Mouse (Mus musculus): ENCODE data around the gene Frg2f1. TPM values are rescaled to one million over a fixed set of nuclear protein-coding genes. Genes with fewer than 3 reads are reported as not detected.

The Frg2f1 gene
- polyA plus RNA-seq, 2 experiments: 5.5 to 10.2 TPM

- no peak overlapping the region for H3K9ac ChIP-seq (ENCODE audit: low read depth, low read length, severe bottlenecking)
- H3K36me3 ChIP-seq (ENCODE audit: control insufficient read depth, insufficient read depth, low read length): no peaks in the 10 kb centered on the region
- H3K4me1 ChIP-seq (ENCODE audit: control insufficient read depth, insufficient read depth, low read length): no peaks in the 10 kb centered on the region
- no peak overlapping the region for H3K4me2 ChIP-seq (replicated peaks; ENCODE audit: low read depth, low read length, severe bottlenecking)
- no peaks in the 10 kb centered on the region for H3K9me3 ChIP-seq (ENCODE audit: control insufficient read depth, low read length)
- no peak for TF ChIP-seq POLR2A (IDR thresholded peaks at IDR 0.05; ENCODE audit: borderline replicate concordance, extremely low read depth, insufficient read depth, insufficient read length)
- no peak overlapping the region for H3K27ac ChIP-seq (replicated peaks; ENCODE audit: low read depth, low read length)
- whole genome bisulfite sequencing: 70% methylated on average over 7 of the region's 7 CpGs
- H3K4me3 ChIP-seq (replicated peaks; ENCODE audit: low read length): no peak overlapping the region
- ATAC-seq (ENCODE audit: low FRiP score, low read depth) (no peak), DNase-seq (ENCODE audit: low spot score) (no peak)
- no peaks in the 10 kb centered on the region for H3K27me3 ChIP-seq (ENCODE audit: control insufficient read depth, insufficient read depth, low read length)
Measured at GRCm38 (mm10) chr4:119484882-119485281, 54.4 kb downstream of the Frg2f1 start.

- no peak for TF ChIP-seq POLR2A (IDR thresholded peaks at IDR 0.05; ENCODE audit: borderline replicate concordance, extremely low read depth, insufficient read depth, insufficient read length)
- Histone ChIP-seq H3K27me3 (ENCODE audit: control insufficient read depth, insufficient read depth, low read length) (no peaks in the 10 kb centered on the region), H3K9ac (ENCODE audit: low read depth, low read length, severe bottlenecking) (no peak overlapping the region), H3K9me3 (ENCODE audit: control insufficient read depth, low read length) (no peaks in the 10 kb centered on the region), H3K4me2 (replicated peaks; ENCODE audit: low read depth, low read length, severe bottlenecking) (no peak overlapping the region), H3K27ac (replicated peaks; ENCODE audit: low read depth, low read length) (no peak overlapping the region), H3K4me1 (ENCODE audit: control insufficient read depth, insufficient read depth, low read length) (no peaks in the 10 kb centered on the region), H3K36me3 (ENCODE audit: control insufficient read depth, insufficient read depth, low read length) (no peaks in the 10 kb centered on the region), H3K4me3 (replicated peaks; ENCODE audit: low read length) (no peak overlapping the region)
- DNase-seq (ENCODE audit: low spot score) (no peak), ATAC-seq (ENCODE audit: low FRiP score, low read depth) (no peak)
- 52% methylated on average over 9 of the region's 9 CpGs for WGBS
Measured at GRCm38 (mm10) chr4:119483051-119483450, 56.3 kb downstream of the Frg2f1 start.

Other genes starting within 250 kb of the Frg2f1 start
- gene Ybx1, start 244.9 kb downstream of the Frg2f1 start, polyA plus RNA-seq (2012; rRNA removed): 410 and 546 TPM in 2 replicates
- gene Ybx1, start 244.9 kb downstream of the Frg2f1 start, polyA plus RNA-seq (2014; fragmentation: Nextera tagmentation; extraction: Ambion mirVana): 757 and 793 TPM in 2 replicates
- 65.0 and 81.4 TPM in 2 replicates for gene Ppih, start 219.0 kb downstream of the Frg2f1 start, polyA plus RNA-seq (2012; rRNA removed)
- 87.9 and 88.5 TPM in 2 replicates for gene Ppih, start 219.0 kb downstream of the Frg2f1 start, polyA plus RNA-seq (2014; fragmentation: Nextera tagmentation; extraction: Ambion mirVana)
- 2.5 TPM in 2 replicates for gene Ccdc30, start 124.0 kb downstream of the Frg2f1 start, polyA plus RNA-seq (2012; rRNA removed)
- 3.9 and 5.8 TPM in 2 replicates for gene Ccdc30, start 124.0 kb downstream of the Frg2f1 start, polyA plus RNA-seq (2014; fragmentation: Nextera tagmentation; extraction: Ambion mirVana)
- 15.3 and 15.5 TPM in 2 replicates for gene Ppcs, start 117.1 kb downstream of the Frg2f1 start, polyA plus RNA-seq (2012; rRNA removed)
- gene Ppcs, start 117.1 kb downstream of the Frg2f1 start, polyA plus RNA-seq (2014; fragmentation: Nextera tagmentation; extraction: Ambion mirVana): 28.4 and 29.1 TPM in 2 replicates
- 0.19 and 0.29 TPM in 2 replicates for gene Zmynd12, start 116.7 kb downstream of the Frg2f1 start, polyA plus RNA-seq (2012; rRNA removed)
- gene Zmynd12, start 116.7 kb downstream of the Frg2f1 start, polyA plus RNA-seq (2014; fragmentation: Nextera tagmentation; extraction: Ambion mirVana): 0.22 and 0.29 TPM in 2 replicates
- 0.79 and 1.1 TPM in 2 replicates for gene Rimkla, start 46.9 kb downstream of the Frg2f1 start, polyA plus RNA-seq (2012; rRNA removed)
- 0.62 and 0.75 TPM in 2 replicates for gene Rimkla, start 46.9 kb downstream of the Frg2f1 start, polyA plus RNA-seq (2014; fragmentation: Nextera tagmentation; extraction: Ambion mirVana)
- gene Foxj3, start 2.5 kb downstream of the Frg2f1 start, polyA plus RNA-seq (2012; rRNA removed): 31.5 and 34.5 TPM in 2 replicates
- gene Foxj3, start 2.5 kb downstream of the Frg2f1 start, polyA plus RNA-seq (2014; fragmentation: Nextera tagmentation; extraction: Ambion mirVana): 23.5 and 25.4 TPM in 2 replicates
- gene Guca2a, start 98.2 kb upstream of the Frg2f1 start, polyA plus RNA-seq (2012; rRNA removed): not detected in 2 replicates
- not detected in 2 replicates for gene Guca2a, start 98.2 kb upstream of the Frg2f1 start, polyA plus RNA-seq (2014; fragmentation: Nextera tagmentation; extraction: Ambion mirVana)
- gene Guca2b, start 119.4 kb upstream of the Frg2f1 start, polyA plus RNA-seq (2012; rRNA removed): 3.6 TPM in 1 of 2 replicates, not detected in the other
- not detected in 2 replicates for gene Guca2b, start 119.4 kb upstream of the Frg2f1 start, polyA plus RNA-seq (2014; fragmentation: Nextera tagmentation; extraction: Ambion mirVana)
- gene Hivep3, start 194.3 kb upstream of the Frg2f1 start, polyA plus RNA-seq (2012; rRNA removed): 3.4 and 3.8 TPM in 2 replicates
- 5.1 and 5.2 TPM in 2 replicates for gene Hivep3, start 194.3 kb upstream of the Frg2f1 start, polyA plus RNA-seq (2014; fragmentation: Nextera tagmentation; extraction: Ambion mirVana)

All from limb, embryonic 14.5 days (tissue).